Mouse (Mus musculus) forebrain, embryonic 13.5 days (tissue): ENCODE measurements around the gene Olfr27. TPM values are rescaled to one million over a fixed set of nuclear protein-coding genes. Genes with fewer than 3 reads are reported as not detected.

Experiments used
- ATAC-seq: fragments of 200-750 bp; cut with Nextera tagmentation; 2 replicates; pipeline ENCODE4 v1.8.0; 2017
- H3K27ac ChIP-seq: fragments of 300-500 bp; sonication (generic); 2 replicates; pipeline ENCODE4 v1.5.1; 2015; ENCODE audit warnings: inconsistent platforms, mild to moderate bottlenecking, moderate library complexity
- H3K27me3 ChIP-seq: fragments of 300-500 bp; sonication (generic); 2 replicates; pipeline ENCODE4 v1.6.1; 2015; ENCODE audit warnings: mild to moderate bottlenecking, inconsistent platforms
- H3K36me3 ChIP-seq: fragments of 300-500 bp; sonication (generic); 2 replicates; pipeline ENCODE4 v1.6.1; 2015; ENCODE audit warnings: mild to moderate bottlenecking, inconsistent platforms; ENCODE audit not compliant: poor library complexity, severe bottlenecking
- H3K4me1 ChIP-seq: fragments of 300-500 bp; sonication (generic); 2 replicates; pipeline ENCODE4 v1.6.1; 2015; ENCODE audit warnings: inconsistent platforms
- H3K4me2 ChIP-seq: fragments of 300-500 bp; sonication (generic); 2 replicates; pipeline ENCODE4 v1.6.1; 2015; ENCODE audit warnings: inconsistent platforms, mild to moderate bottlenecking, moderate library complexity
- H3K4me3 ChIP-seq: fragments of 300-500 bp; sonication (generic); 2 replicates; pipeline ENCODE4 v1.5.1; 2015; ENCODE audit warnings: mild to moderate bottlenecking, inconsistent platforms
- H3K9ac ChIP-seq: fragments of 300-500 bp; sonication (generic); 2 replicates; pipeline ENCODE4 v1.6.1; 2015; ENCODE audit warnings: mild to moderate bottlenecking, inconsistent platforms
- H3K9me3 ChIP-seq: fragments of 300-500 bp; sonication (generic); replicated peaks from 2 replicates; pipeline ENCODE4 v1.6.1; 2016; ENCODE audit warnings: inconsistent platforms
- WGBS: fragments of 180-500 bp; shearing (Covaris S2); methylation state at CpG from one replicate; pipeline ENCODE4 v1.1.7; 2015; 5-methylcytosine and 5-hydroxymethylcytosine counted together
- polyA plus RNA-seq: library from polyadenylated mRNA; unstranded; fragments of >200 nt; fragmentation: Nextera tagmentation; extraction: Ambion mirVana; gene quantifications from 2 replicates; pipeline ENCODE4 v1.2.1, GENCODE M21; 2015

Gene Olfr27
- not detected in 2 replicates for polyA plus RNA-seq

GRCm38 (mm10) chr9:39127831-39128230 is at the start of gene Olfr27:
Gene Olfr27 (plus strand): TSS chr9:39128131.
- Histone ChIP-seq H3K4me2 (no peak within 1 kb of the TSS), H3K4me1 (no peaks in the 10 kb centered on the region)
- no peak for ATAC-seq

GRCm38 (mm10) chr9:39078787-39079186 is 49.1 kb upstream of the Olfr27 start, which contains the start of gene Olfr938:
Gene Olfr938 (minus strand): TSS chr9:39078887.
- Histone ChIP-seq H3K27me3 (no peaks in the 10 kb centered on the region), H3K27ac (no peak within 1 kb of the TSS), H3K4me3 (no peak within 1 kb of the TSS), H3K4me2 (no peak within 1 kb of the TSS), H3K9ac (no peak within 1 kb of the TSS), H3K9me3 (0 out of 2 replicates have a peak, but pooled peaks cover 3% of the 10 kb centered on the region), H3K36me3 (no peaks in the 10 kb centered on the region), H3K4me1 (no peaks in the 10 kb centered on the region)
- 92% methylated on average over 2 of the region's 2 CpGs for WGBS
- no peak for ATAC-seq

More at GRCm38 (mm10) chr9:39127831-39128230, at the start of gene Olfr27:
- Histone ChIP-seq H3K27ac (no peak within 1 kb of the TSS), H3K36me3 (no peaks in the 10 kb centered on the region), H3K9ac (no peak within 1 kb of the TSS), H3K4me3 (no peak within 1 kb of the TSS), H3K27me3 (no peaks in the 10 kb centered on the region), H3K9me3 (no peaks in the 10 kb centered on the region)

GRCm38 (mm10) chr9:39127326-39127725 is 605 bp upstream of the Olfr27 start:
- H3K9ac ChIP-seq: no peak overlapping the region
- no peak overlapping the region for H3K4me3 ChIP-seq
- no peak for ATAC-seq
- H3K4me2 ChIP-seq: no peak overlapping the region
- no peaks in the 10 kb centered on the region for H3K27me3 ChIP-seq
- H3K9me3 ChIP-seq: no peaks in the 10 kb centered on the region
- no peak overlapping the region for H3K27ac ChIP-seq
- H3K4me1 ChIP-seq: no peaks in the 10 kb centered on the region
- no peaks in the 10 kb centered on the region for H3K36me3 ChIP-seq
- WGBS: 91% methylated on average over 1 of the region's 1 CpGs

GRCm38 (mm10) chr9:39152401-39152800 is 24.5 kb downstream of the Olfr27 start:
- ATAC-seq: no peak
- WGBS: 63% methylated on average over 1 of the region's 1 CpGs
- no peak overlapping the region for H3K27ac ChIP-seq

GRCm38 (mm10) chr9:39166004-39166403 is 38.1 kb downstream of the Olfr27 start, which contains the start of gene Olfr943:
Gene Olfr943 (plus strand): TSS chr9:39166304.
- H3K27me3 ChIP-seq: no peaks in the 10 kb centered on the region
- no peaks in the 10 kb centered on the region for H3K36me3 ChIP-seq
- no peak within 1 kb of the TSS for H3K9ac ChIP-seq
- 95% methylated on average over 5 of the region's 5 CpGs for WGBS
- no peaks in the 10 kb centered on the region for H3K4me1 ChIP-seq
- H3K4me2 ChIP-seq: no peak within 1 kb of the TSS
- no peak for ATAC-seq
- peaks cover 9% of the 10 kb centered on the region; the same call in 1 of the 2 replicates for H3K9me3 ChIP-seq
- no peak within 1 kb of the TSS for H3K4me3 ChIP-seq
- H3K27ac ChIP-seq: no peak within 1 kb of the TSS

More at GRCm38 (mm10) chr9:39152401-39152800, 24.5 kb downstream of the Olfr27 start:
- H3K9ac ChIP-seq: no peak overlapping the region
- no peaks in the 10 kb centered on the region for H3K9me3 ChIP-seq
- no peaks in the 10 kb centered on the region for H3K4me1 ChIP-seq
- H3K27me3 ChIP-seq: no peaks in the 10 kb centered on the region
- no peak overlapping the region for H3K4me2 ChIP-seq
- H3K36me3 ChIP-seq: no peaks in the 10 kb centered on the region
- H3K4me3 ChIP-seq: no peak overlapping the region

Other genes with a start within 250 kb of the Olfr27 start
- gene Olfr930, start 198.3 kb upstream of the Olfr27 start, polyA plus RNA-seq: not detected in 2 replicates
- gene Olfr933, start 155.8 kb upstream of the Olfr27 start, polyA plus RNA-seq: not detected in 2 replicates
- not detected in 2 replicates for gene Olfr934, start 139.8 kb upstream of the Olfr27 start, polyA plus RNA-seq
- not detected in 2 replicates for gene Olfr935, start 128.4 kb upstream of the Olfr27 start, polyA plus RNA-seq
- gene Olfr146, start 104.8 kb upstream of the Olfr27 start, polyA plus RNA-seq: not detected in 2 replicates
- not detected in 2 replicates for gene Olfr937, start 63.2 kb upstream of the Olfr27 start, polyA plus RNA-seq
- not detected in 2 replicates for gene Olfr938, start 49.2 kb upstream of the Olfr27 start, polyA plus RNA-seq
- gene Olfr943, start 38.2 kb downstream of the Olfr27 start, polyA plus RNA-seq: not detected in 2 replicates
- not detected in 2 replicates for gene Olfr944, start 73.8 kb downstream of the Olfr27 start, polyA plus RNA-seq
- not detected in 2 replicates for gene Olfr1537, start 121.9 kb downstream of the Olfr27 start, polyA plus RNA-seq
- gene Olfr945, start 148.7 kb downstream of the Olfr27 start, polyA plus RNA-seq: not detected in 2 replicates
- gene Olfr948, start 197.9 kb downstream of the Olfr27 start, polyA plus RNA-seq: not detected in 2 replicates